Mouse (Mus musculus): ENCODE results near the gene Naa20. TPM values are rescaled to one million over a fixed set of nuclear protein-coding genes. Genes with fewer than 3 reads are reported as not detected.

The Naa20 gene
- total RNA-seq, 4 experiments from 2014 or later, result 73.0 to 85.8 (median 80.3) TPM

DNA sequence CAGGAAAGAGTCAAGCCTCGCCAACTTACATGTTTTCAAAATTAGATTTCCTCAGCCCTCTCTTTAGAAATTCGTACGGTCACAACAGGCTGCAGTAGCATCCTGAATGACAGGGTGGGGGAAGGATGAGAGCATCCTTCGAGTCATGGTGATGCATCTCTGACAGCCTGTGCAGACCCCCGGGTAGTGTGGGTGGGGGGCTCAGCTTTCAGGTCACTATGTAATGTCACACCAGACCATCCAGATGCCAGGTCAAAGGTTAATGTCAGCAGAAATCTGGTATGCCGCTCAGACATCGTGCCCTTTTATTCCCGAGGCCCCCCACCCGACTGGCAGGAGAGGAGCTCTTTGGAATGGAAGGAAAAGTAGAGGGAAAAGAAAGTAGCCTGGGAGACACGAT is 48.3 kb downstream of the Naa20 start:
- DNase-seq (ENCODE audit: low spot score), result no peak

GRCm38 (mm10) chr2:145952726-145953125 is 50.8 kb downstream of the Naa20 start:
- DNase-seq (ENCODE audit: low spot score), result no peak

- no peak for DNase-seq (ENCODE audit: low spot score)
Observed at GRCm38 (mm10) chr2:145955844-145956243, 53.9 kb downstream of the Naa20 start.

GRCm38 (mm10) chr2:145956318-145956717 is 54.4 kb downstream of the Naa20 start:
- DNase-seq (ENCODE audit: low spot score), result no peak

DNA sequence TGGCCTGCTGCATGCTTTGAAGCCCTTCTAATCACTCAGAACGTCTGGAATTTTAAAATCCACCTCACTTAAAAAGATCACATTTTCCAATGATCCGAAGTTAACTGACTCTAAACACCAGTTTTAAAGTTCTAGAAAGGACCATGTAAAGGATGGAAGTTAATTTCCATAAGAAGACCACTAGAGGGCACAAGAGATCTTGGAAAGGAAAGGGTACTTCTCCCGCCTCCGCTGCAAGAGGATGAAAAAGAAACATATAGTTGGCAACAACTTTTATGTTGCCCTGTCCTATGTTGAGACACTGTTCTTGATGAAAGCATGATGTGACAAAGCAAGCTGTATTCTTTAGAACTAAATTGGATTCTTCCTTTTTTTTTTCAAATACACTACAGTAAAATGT is 55.6 kb downstream of the Naa20 start:
- DNase-seq (ENCODE audit: low spot score), result peak; percentile 25

- DNase-seq (ENCODE audit: low spot score), result no peak
Observed at GRCm38 (mm10) chr2:145958097-145958496, 56.2 kb downstream of the Naa20 start.

DNA sequence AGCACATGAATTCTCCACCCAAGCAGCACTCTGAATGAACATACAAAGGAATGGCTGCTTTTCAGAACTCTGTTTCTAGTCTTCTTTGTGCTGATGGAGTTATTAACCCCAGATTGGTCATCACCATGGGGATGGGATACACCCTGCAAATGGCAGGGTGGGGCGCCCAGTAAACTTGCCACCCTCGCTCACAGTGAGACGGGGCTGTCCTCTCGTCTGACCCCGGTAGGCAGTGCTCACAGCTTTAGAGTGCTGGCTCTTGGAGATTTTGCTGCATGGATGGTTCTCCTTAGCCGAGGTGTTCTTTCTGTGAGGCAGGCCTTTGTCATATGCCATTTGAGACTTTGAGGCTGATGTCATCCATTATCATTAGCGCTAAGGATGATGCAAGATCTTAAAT is 56.7 kb downstream of the Naa20 start:
- DNase-seq (ENCODE audit: low spot score), result no peak

DNA sequence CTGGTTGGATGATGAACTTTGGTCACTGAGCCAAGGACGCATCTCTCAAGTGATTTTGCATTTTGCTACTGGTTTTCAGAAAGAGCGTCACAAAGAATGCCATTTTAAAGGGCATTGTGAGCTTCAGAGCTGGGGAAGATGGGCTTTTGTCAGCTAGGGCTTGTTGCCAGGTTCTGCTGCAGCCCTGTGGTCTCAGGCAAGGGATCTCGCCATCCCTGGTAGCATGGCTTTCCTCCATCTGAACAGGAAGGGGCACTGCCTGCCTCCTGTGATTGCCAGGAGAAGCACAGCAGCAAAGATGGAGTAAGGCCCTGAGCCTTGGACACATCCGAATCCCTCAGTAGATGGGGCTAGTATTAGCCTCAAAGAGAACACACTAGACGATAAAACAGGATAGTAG is 60.0 kb downstream of the Naa20 start:
- DNase-seq (ENCODE audit: low spot score), result no peak

Small RNAs within 50 kb of the gene (microRNA-seq; reads per million reads assigned to microRNA genes)
- gene Gm25026, result not detected

Other genes with a start within 250 kb of the Naa20 start
- 10 to 100 TPM; 17.8 to 21.7 (median 21.0) TPM for gene Rin2, start 226.9 kb upstream of the Naa20 start, total RNA-seq (2022)
- gene Cfap61, start 32.7 kb downstream of the Naa20 start, total RNA-seq (2022), result 1 to 10 TPM in 3 of 4 experiments, under 1 TPM in 1; 0.92 to 2.5 (median 1.7) TPM
- gene Crnkl1, start 32.9 kb downstream of the Naa20 start, total RNA-seq (2022), result 10 to 100 TPM; 16.6 to 23.3 (median 20.5) TPM

Measured in heart, adult 8-10 months (tissue).